Mouse (Mus musculus): Measurements from ENCODE around the gene Dusp7. TPM values are rescaled to one million over a fixed set of nuclear protein-coding genes. Genes with fewer than 3 reads are reported as not detected.

Gene Dusp7
- polyA plus RNA-seq, 1 experiment from 2014 or later: 4.6 TPM

DNA sequence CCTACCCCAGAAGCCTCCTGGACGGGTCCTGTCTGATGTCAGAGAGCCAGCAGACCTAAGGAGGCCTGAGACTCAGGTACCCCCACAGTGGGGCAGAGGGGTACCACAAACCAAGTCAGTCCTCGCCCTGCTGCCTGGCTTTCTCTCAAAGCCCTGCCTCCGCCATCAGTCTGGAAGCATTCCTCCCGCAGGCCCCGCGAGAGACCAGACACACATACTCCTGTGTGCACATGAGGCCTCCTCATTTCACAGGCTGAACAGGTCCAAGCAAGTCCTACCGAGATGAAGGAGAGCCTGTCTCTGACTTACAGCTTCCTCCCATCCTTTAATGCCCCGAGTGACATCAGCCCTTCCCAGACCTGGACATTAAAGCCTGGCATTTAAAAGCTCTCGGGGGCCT, 10.3 kb downstream of the Dusp7 start:
- 60% methylated on average over 9 of the region's 9 CpGs for WGBS
- Histone ChIP-seq H3K4me2 (replicated peaks; ENCODE audit: low read depth) (no peak overlapping the region), H3K27me3 (replicated peaks; ENCODE audit: control insufficient read depth, insufficient read depth, low read length) (no peaks in the 10 kb centered on the region), H3K36me3 (ENCODE audit: control insufficient read depth, insufficient read depth) (peaks cover 15% of the 10 kb centered on the region; the same call in 1 of the 2 replicates), H3K27ac (ENCODE audit: low read depth, low read length) (no peak overlapping the region), H3K9me3 (ENCODE audit: control insufficient read depth) (no peaks in the 10 kb centered on the region), H3K4me3 (ENCODE audit: low read depth, low read length) (no peak overlapping the region), H3K9ac (ENCODE audit: low read depth, low read length) (no peak overlapping the region), H3K4me1 (replicated peaks; ENCODE audit: control insufficient read depth, insufficient read depth, low read length) (no peaks in the 10 kb centered on the region)
- TF ChIP-seq CTCF (IDR thresholded peaks at IDR 0.05; ENCODE audit: low read depth): no peak
- no peak for ATAC-seq

DNA sequence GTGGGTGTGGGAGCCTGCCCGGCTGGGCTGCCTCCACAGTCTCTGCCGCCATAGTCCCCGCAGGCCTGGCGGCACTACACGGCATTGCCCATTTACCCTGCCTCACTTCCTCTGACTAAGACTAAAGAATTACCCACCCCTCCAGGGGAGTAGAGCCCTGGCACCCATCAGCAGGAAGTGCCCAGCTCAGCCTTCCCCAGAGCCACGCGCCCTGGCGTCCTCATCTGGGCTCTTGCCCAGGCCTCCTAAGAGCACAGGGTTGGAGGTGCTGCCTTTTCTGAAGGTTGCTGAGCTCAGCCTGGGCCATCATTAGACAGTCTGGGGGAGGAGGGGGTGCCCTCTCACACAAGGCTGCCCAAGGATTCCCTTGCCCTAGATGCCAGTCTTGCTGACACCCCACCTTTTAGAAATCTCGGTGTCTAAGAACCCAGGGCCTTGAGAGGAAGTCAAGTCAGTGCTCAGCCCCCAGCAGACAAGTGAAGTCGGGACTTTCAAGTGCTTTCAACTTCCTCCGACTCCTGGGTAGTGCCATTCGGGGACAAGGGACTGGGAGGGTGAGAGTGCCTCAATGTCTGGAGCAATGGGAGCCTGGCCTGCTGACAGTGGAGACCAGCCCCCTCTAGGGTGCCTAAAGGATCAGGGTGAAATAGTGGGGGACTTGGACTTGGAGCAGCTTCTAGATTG, 17.9 kb downstream of the Dusp7 start:
- Histone ChIP-seq H3K27ac (ENCODE audit: low read depth, low read length) (no peak overlapping the region), H3K9ac (ENCODE audit: low read depth, low read length) (no peak overlapping the region), H3K4me3 (ENCODE audit: low read depth, low read length) (no peak overlapping the region), H3K27me3 (replicated peaks; ENCODE audit: control insufficient read depth, insufficient read depth, low read length) (no peaks in the 10 kb centered on the region), H3K36me3 (ENCODE audit: control insufficient read depth, insufficient read depth) (no peaks in the 10 kb centered on the region), H3K4me1 (replicated peaks; ENCODE audit: control insufficient read depth, insufficient read depth, low read length) (no peaks in the 10 kb centered on the region), H3K9me3 (ENCODE audit: control insufficient read depth) (no peaks in the 10 kb centered on the region), H3K4me2 (replicated peaks; ENCODE audit: low read depth) (no peak overlapping the region)
- TF ChIP-seq CTCF (IDR thresholded peaks at IDR 0.05; ENCODE audit: low read depth): no peak
- 82% methylated on average over 12 of the region's 12 CpGs for WGBS
- ATAC-seq: no peak

DNA sequence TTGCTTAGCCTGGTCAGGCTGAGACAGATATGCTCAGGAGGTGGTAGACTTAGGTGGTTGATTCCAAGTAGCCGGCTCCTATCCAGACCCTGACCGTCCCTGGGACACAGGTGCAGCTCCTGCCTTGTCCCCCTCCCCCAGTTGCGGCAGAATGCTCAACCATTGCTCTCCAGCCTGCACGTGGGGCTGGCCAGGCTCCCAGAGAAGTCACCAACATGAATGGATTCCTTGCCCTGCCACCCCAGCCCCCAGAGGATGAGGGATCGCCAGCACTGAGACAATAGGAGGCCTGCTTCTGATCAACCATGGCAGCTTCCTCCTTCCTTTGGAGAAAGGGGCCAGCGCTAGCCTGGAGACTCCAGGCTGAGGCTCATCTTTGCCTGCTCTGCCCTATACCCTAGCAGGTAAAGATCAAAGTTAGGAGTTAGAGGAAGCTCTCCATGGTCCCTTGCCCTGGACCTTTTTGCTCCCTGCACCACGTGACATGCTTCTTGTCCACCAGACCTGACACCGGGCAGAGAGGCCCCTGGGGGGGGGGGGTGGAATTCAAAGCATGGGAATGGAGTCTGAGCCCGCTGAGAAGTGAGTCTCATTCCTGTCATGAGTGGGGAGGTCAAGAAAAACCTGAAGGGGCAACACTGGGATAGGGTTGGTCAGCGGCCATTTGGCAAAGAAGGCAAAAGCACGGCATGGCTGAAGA, 24.5 kb downstream of the Dusp7 start:
- no peak for ATAC-seq
- TF ChIP-seq CTCF (IDR thresholded peaks at IDR 0.05; ENCODE audit: low read depth): no peak
- H3K27me3 ChIP-seq (replicated peaks; ENCODE audit: control insufficient read depth, insufficient read depth, low read length): no peaks in the 10 kb centered on the region

DNA sequence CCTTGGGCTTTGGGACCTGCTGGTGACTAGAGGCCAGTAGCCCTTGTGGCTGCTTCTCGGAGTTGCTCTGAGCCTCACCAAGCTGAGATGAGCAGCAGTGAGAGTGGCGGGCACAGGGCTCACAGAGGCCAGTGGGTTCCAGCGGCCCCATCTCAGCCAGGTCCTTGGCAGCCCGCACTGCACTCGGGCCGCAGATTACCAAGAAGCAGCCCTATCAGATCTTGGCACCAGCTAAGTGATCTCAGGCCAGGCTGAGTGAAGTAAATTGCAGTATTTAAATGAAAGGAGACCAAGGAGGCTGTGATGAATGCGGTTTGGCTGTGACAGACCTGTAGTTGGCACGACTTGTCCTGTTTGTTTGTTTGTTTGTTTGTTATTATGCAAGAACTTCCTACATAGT, 25.1 kb downstream of the Dusp7 start:
- 89% methylated on average over 8 of the region's 8 CpGs for WGBS
- no peak for ATAC-seq
- no peaks in the 10 kb centered on the region for H3K4me1 ChIP-seq (replicated peaks; ENCODE audit: control insufficient read depth, insufficient read depth, low read length)
- no peaks in the 10 kb centered on the region for H3K27me3 ChIP-seq (replicated peaks; ENCODE audit: control insufficient read depth, insufficient read depth, low read length)
- TF ChIP-seq CTCF (IDR thresholded peaks at IDR 0.05; ENCODE audit: low read depth): no peak
- no peak overlapping the region for H3K4me3 ChIP-seq (ENCODE audit: low read depth, low read length)
- H3K4me2 ChIP-seq (replicated peaks; ENCODE audit: low read depth): no peak overlapping the region
- H3K36me3 ChIP-seq (ENCODE audit: control insufficient read depth, insufficient read depth): no peaks in the 10 kb centered on the region
- no peak overlapping the region for H3K27ac ChIP-seq (ENCODE audit: low read depth, low read length)
- H3K9me3 ChIP-seq (ENCODE audit: control insufficient read depth): no peaks in the 10 kb centered on the region
- H3K9ac ChIP-seq (ENCODE audit: low read depth, low read length): no peak overlapping the region

More for the DNA sequence above, 24.5 kb downstream of the Dusp7 start:
- no peaks in the 10 kb centered on the region for H3K9me3 ChIP-seq (ENCODE audit: control insufficient read depth)
- H3K36me3 ChIP-seq (ENCODE audit: control insufficient read depth, insufficient read depth): no peaks in the 10 kb centered on the region
- 67% methylated on average over 11 of the region's 11 CpGs for WGBS
- H3K4me1 ChIP-seq (replicated peaks; ENCODE audit: control insufficient read depth, insufficient read depth, low read length): no peaks in the 10 kb centered on the region
- no peak overlapping the region for H3K4me3 ChIP-seq (ENCODE audit: low read depth, low read length)
- no peak overlapping the region for H3K9ac ChIP-seq (ENCODE audit: low read depth, low read length)
- no peak overlapping the region for H3K27ac ChIP-seq (ENCODE audit: low read depth, low read length)
- H3K4me2 ChIP-seq (replicated peaks; ENCODE audit: low read depth): no peak overlapping the region

DNA sequence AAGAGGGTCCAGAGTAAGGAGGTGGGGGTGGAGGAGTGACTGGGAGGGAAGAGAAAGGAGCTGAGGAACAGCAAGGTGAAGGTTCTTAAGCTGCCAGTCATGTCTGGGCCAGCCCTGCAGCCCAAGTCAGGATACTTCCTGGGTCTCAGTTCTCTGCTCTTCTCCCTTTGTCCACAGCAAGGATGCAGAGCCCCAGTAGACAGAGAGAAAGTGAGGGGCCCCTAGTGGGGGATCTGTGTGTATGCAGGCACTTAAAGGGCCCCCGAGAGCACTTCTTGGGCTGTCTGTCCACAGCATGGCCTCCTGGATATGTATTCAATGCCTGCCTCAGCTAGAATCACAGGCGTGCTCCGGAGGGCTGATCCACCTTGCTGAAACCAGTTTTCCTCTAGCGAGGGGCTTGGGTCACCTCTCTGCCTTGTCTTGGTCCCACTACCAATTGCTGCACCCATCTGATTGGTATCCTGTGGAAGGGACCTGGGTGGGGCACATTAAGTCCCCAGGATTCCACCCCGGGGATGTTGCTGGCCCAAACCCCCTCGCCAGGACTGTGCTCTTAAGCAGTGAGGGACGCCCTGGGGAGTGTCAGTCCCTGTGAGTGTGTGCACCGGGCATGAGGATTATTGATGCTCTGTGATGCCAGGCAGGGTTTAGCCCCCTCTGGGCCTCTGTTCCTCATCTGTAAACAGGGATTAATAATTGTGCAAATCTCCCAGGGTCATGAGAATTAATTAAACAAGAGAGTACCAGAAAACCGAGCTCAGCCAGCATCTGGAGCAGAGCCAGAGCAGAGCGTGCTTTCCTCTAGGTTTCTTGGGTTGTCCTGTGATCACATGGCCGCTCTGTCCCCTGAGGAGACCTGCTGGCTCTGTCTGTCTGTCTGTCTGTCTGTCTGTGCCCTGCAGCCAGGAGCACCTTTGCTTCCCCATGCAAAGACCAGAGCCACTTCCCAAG, 26.5 kb downstream of the Dusp7 start:
- Histone ChIP-seq H3K27ac (ENCODE audit: low read depth, low read length) (no peak overlapping the region), H3K4me1 (replicated peaks; ENCODE audit: control insufficient read depth, insufficient read depth, low read length) (no peaks in the 10 kb centered on the region), H3K9ac (ENCODE audit: low read depth, low read length) (no peak overlapping the region), H3K27me3 (replicated peaks; ENCODE audit: control insufficient read depth, insufficient read depth, low read length) (no peaks in the 10 kb centered on the region), H3K36me3 (ENCODE audit: control insufficient read depth, insufficient read depth) (no peaks in the 10 kb centered on the region), H3K9me3 (ENCODE audit: control insufficient read depth) (no peaks in the 10 kb centered on the region), H3K4me2 (replicated peaks; ENCODE audit: low read depth) (no peak overlapping the region), H3K4me3 (ENCODE audit: low read depth, low read length) (no peak overlapping the region)
- WGBS: 55% methylated on average over 11 of the region's 11 CpGs
- ATAC-seq: peak; percentile 26
- TF ChIP-seq CTCF (IDR thresholded peaks at IDR 0.05; ENCODE audit: low read depth): peak; percentile 64

DNA sequence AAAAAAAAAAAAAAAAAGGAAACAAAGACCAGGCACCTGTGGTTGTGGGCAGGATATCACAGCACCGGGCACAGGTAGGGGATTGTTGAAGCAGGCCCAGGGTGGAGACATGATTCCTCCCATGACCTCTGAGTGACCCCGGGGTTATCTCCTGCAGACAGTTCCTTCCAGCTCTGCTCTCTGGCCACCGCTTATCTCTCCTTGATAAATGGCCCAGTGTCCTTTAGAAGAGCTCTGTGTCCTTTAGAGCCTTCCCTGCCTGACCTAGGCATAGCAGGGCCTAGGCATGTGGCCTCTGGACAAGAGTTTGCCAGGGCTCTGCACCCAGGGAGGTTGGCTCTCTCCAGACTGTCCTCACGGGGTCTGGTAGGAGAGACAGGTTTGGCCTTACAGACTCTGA, 29.3 kb downstream of the Dusp7 start:
- H3K36me3 ChIP-seq (ENCODE audit: control insufficient read depth, insufficient read depth): no peaks in the 10 kb centered on the region
- H3K27ac ChIP-seq (ENCODE audit: low read depth, low read length): no peak overlapping the region
- H3K4me3 ChIP-seq (ENCODE audit: low read depth, low read length): no peak overlapping the region
- no peak for ATAC-seq
- no peaks in the 10 kb centered on the region for H3K9me3 ChIP-seq (ENCODE audit: control insufficient read depth)
- no peaks in the 10 kb centered on the region for H3K4me1 ChIP-seq (replicated peaks; ENCODE audit: control insufficient read depth, insufficient read depth, low read length)
- WGBS: 38% methylated on average over 4 of the region's 4 CpGs
- no peaks in the 10 kb centered on the region for H3K27me3 ChIP-seq (replicated peaks; ENCODE audit: control insufficient read depth, insufficient read depth, low read length)
- no peak overlapping the region for H3K9ac ChIP-seq (ENCODE audit: low read depth, low read length)
- no peak overlapping the region for H3K4me2 ChIP-seq (replicated peaks; ENCODE audit: low read depth)
- TF ChIP-seq CTCF (IDR thresholded peaks at IDR 0.05; ENCODE audit: low read depth): no peak
